Mouse (Mus musculus) forebrain, embryonic 14.5 days (tissue): Measurements from ENCODE around the gene Vsig10l. TPM values are rescaled to one million over a fixed set of nuclear protein-coding genes. Genes with fewer than 3 reads are reported as not detected.

ENCODE experiments used
- ATAC-seq: fragments of 200-750 bp; cut with Nextera tagmentation; 2 replicates; pipeline ENCODE4 v1.8.0; 2017; ENCODE audit warnings: mild to moderate bottlenecking, moderate library complexity
- DNase-seq: peaks from one replicate; pipeline ENCODE4 v3.0.0-alpha.2; 2015; ENCODE audit warnings: low spot score
- H3K27ac ChIP-seq: fragments of 300-500 bp; sonication (generic); 2 replicates; pipeline ENCODE4 v1.5.1; 2014; ENCODE audit warnings: low read depth, mild to moderate bottlenecking, control low read depth, low read length, moderate library complexity
- H3K27me3 ChIP-seq: fragments of 300-500 bp; sonication (generic); replicated peaks from 2 replicates; pipeline ENCODE4 v1.6.1; 2014; ENCODE audit warnings: low read length, control low read depth, mixed read lengths; ENCODE audit not compliant: control insufficient read depth, insufficient read depth
- H3K36me3 ChIP-seq: fragments of 300-500 bp; sonication (generic); 2 replicates; pipeline ENCODE4 v1.6.1; 2014; ENCODE audit warnings: low read length, control low read depth; ENCODE audit not compliant: control insufficient read depth, insufficient read depth
- H3K4me1 ChIP-seq: fragments of 300-500 bp; sonication (generic); 2 replicates; pipeline ENCODE4 v1.6.1; 2014; ENCODE audit warnings: antibody characterized with exemption, low read length, control low read depth; ENCODE audit not compliant: control insufficient read depth, insufficient read depth
- H3K4me2 ChIP-seq: fragments of 300-500 bp; sonication (generic); 2 replicates; pipeline ENCODE4 v1.6.1; 2014; ENCODE audit warnings: mild to moderate bottlenecking, control low read depth, low read length
- H3K4me3 ChIP-seq: fragments of 300-500 bp; sonication (generic); 2 replicates; pipeline ENCODE4 v1.5.1; 2014; ENCODE audit warnings: low read depth, low read length, control low read depth
- H3K9ac ChIP-seq: fragments of 300-500 bp; sonication (generic); 2 replicates; pipeline ENCODE4 v1.6.1; 2014; ENCODE audit warnings: mild to moderate bottlenecking, low read length, control low read depth, moderate library complexity
- H3K9me3 ChIP-seq: fragments of 300-500 bp; sonication (generic); replicated peaks from 2 replicates; pipeline ENCODE4 v1.6.1; 2016; ENCODE audit warnings: low read length, control low read depth, mixed read lengths; ENCODE audit not compliant: control insufficient read depth
- WGBS: fragments of 180-500 bp; shearing (Covaris S2); extraction: QIAGEN DNeasy Blood & Tissue Kit; methylation state at CpG from one replicate; pipeline ENCODE4 v1.1.7; 2014; 5-methylcytosine and 5-hydroxymethylcytosine counted together
- polyA plus RNA-seq: library from polyadenylated mRNA; unstranded; fragments of >200 nt; fragmentation: Nextera tagmentation; extraction: Ambion mirVana; gene quantifications from 2 replicates; pipeline ENCODE4 v1.2.1, GENCODE M21; 2014

Vsig10l gene
- polyA plus RNA-seq, 1 experiment from 2014 or later, result 3.2 TPM

DNA sequence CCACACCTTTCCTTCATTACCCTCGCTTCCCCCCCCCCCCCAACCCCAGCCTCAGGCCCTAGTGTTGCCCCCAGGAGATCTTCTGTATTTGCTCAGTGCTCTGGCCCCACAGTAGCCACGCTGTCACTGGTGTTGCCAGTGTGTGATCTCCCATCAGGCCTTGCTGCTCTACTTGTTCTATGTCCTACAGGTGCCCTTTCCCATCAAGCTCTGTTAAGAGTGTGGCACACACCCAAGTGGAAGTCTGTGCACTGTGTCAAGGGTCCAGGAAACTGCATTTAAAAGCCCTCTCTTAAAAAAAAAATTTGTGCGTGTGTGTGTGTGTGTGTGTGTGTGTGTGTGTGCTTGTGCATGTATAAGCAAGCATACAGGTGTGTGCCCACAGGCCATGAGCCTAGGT, 14.7 kb upstream of the Vsig10l start:
- H3K27ac ChIP-seq, result no peak overlapping the region
- WGBS, result 95% methylated on average over 2 of the region's 3 CpGs
- no peak overlapping the region for H3K9ac ChIP-seq

DNA sequence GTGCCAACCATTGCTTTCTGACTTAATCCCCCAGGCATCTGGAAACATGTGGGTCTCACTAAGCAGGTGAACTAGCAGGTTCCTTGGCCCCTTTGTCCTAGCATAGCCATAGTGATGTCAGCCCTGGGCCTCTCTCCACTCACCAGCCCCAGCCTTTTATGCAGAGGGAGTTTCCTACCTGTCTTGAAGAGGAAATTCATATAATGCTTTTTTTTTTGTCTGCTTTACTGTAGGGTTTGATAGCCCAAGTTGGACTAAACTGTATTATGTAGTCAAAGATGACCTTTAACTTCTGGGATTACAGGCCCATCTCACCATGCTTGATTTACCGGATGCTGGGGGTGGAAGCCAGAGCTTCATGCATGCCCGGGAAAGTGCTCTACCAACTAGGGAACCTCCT, 13.1 kb upstream of the Vsig10l start:
- no peak for DNase-seq
- 0 out of 2 replicates have a peak, but pooled peaks cover 2% of the 10 kb centered on the region for H3K4me1 ChIP-seq
- WGBS, result 98% methylated on average over 2 of the region's 2 CpGs
- no peak overlapping the region for H3K9ac ChIP-seq
- H3K4me3 ChIP-seq, result no peak overlapping the region
- no peak for ATAC-seq
- peaks cover 24% of the 10 kb centered on the region for H3K36me3 ChIP-seq
- no peaks in the 10 kb centered on the region for H3K27me3 ChIP-seq
- H3K9me3 ChIP-seq, result no peaks in the 10 kb centered on the region
- H3K27ac ChIP-seq, result no peak overlapping the region
- H3K4me2 ChIP-seq, result no peak overlapping the region

More for the DNA sequence above, 14.7 kb upstream of the Vsig10l start:
- ATAC-seq (no peak), DNase-seq (no peak)
- H3K4me1 ChIP-seq, result peaks cover 9% of the 10 kb centered on the region; the same call in 1 of the 2 replicates
- no peak overlapping the region for H3K4me3 ChIP-seq
- no peak overlapping the region for H3K4me2 ChIP-seq
- no peaks in the 10 kb centered on the region for H3K27me3 ChIP-seq
- H3K9me3 ChIP-seq, result no peaks in the 10 kb centered on the region
- peaks cover 10% of the 10 kb centered on the region; the same call in 1 of the 2 replicates for H3K36me3 ChIP-seq

DNA sequence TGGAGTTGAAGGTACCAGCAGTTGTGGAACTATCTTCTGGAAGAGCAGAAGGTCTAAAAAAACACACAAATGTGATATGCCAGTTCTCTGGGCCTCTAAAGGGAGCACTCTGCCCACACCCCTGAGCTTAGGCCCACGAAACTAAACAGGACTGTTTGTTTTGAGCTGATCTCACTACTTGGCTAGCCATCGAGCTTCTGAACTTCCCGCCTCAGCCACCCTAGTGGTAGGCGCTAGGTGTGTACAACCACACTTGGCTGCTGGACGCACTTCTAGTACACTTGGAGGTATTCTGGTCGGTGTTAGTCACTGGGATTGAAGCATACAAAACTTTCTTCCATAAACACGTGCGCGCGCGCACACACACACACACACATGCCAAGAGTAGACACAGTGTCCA, 11.2 kb upstream of the Vsig10l start:
- 93% methylated on average over 11 of the region's 11 CpGs for WGBS
- Histone ChIP-seq H3K9ac (no peak overlapping the region), H3K36me3 (peaks cover 35% of the 10 kb centered on the region), H3K27me3 (no peaks in the 10 kb centered on the region), H3K9me3 (no peaks in the 10 kb centered on the region), H3K4me3 (no peak overlapping the region), H3K27ac (no peak overlapping the region), H3K4me1 (no peaks in the 10 kb centered on the region), H3K4me2 (no peak overlapping the region)
- DNase-seq (no peak), ATAC-seq (no peak)

DNA sequence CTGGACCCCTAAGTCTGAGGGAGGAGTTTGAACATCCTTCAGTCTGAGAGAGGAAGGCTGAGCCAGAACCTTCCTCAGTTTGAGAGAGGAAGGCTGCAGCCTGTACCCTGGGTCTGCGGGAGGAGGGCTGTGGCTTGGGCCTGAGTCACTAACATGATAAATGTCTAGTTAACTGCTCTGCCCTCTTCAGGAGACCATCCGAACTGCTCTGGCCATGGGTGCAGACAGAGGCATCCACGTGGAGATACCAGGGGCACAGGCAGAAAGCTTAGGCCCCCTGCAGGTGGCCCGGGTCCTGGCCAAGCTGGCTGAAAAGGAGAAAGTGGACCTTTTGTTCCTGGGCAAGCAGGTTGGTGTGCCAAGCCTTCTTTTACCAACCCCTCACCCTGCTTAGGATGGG, 10.3 kb upstream of the Vsig10l start:
- H3K27me3 ChIP-seq, result no peaks in the 10 kb centered on the region
- no peak overlapping the region for H3K27ac ChIP-seq
- H3K4me3 ChIP-seq, result no peak overlapping the region
- 46% methylated on average over 4 of the region's 4 CpGs for WGBS
- peaks cover 40% of the 10 kb centered on the region for H3K36me3 ChIP-seq
- H3K9me3 ChIP-seq, result no peaks in the 10 kb centered on the region
- no peak overlapping the region for H3K9ac ChIP-seq
- no peak overlapping the region for H3K4me2 ChIP-seq
- no peaks in the 10 kb centered on the region for H3K4me1 ChIP-seq
- ATAC-seq (no peak), DNase-seq (no peak)

DNA sequence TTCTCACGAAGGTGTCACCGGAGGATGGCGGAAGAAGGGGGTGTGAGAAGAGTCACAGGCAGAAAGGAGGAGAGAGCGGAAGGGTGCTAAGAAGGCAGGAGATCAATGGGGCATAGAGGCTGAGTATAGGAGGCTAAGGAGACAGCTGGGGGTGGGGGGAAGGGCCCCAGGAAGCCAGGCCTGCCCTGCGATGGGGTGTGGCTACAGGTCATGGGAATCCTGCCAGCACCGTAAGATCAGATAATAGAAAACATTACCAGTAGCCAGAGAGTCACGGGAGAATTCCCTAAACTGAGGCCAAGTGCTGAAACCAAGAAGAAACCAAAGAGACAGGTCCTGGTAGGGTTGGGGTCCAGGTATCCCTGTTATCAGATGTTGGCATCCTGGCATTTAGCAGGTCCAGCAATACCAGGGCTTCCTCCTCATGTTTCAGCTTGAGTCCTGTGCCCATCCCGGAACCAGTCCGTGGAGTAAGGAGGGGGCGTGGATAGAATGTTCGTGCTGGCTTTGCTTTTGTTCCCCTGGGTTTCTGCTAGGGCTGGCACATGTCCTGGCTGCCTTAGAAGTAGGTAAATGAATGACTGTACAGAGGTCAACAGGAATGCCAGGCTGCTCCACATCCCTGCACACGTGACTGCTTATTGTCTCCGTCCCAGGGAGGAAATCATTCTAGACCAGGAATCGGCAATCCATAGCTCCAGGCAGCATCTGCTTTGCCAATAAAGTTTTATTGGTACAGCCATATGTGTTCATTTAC, 9.2 kb upstream of the Vsig10l start:
- H3K4me3 ChIP-seq, result no peak overlapping the region
- no peaks in the 10 kb centered on the region for H3K9me3 ChIP-seq
- H3K9ac ChIP-seq, result no peak overlapping the region
- ATAC-seq (no peak), DNase-seq (no peak)
- H3K36me3 ChIP-seq, result peaks cover 40% of the 10 kb centered on the region
- WGBS, result 90% methylated on average over 14 of the region's 14 CpGs
- no peak overlapping the region for H3K27ac ChIP-seq
- no peak overlapping the region for H3K4me2 ChIP-seq
- H3K4me1 ChIP-seq, result no peaks in the 10 kb centered on the region
- no peaks in the 10 kb centered on the region for H3K27me3 ChIP-seq

DNA sequence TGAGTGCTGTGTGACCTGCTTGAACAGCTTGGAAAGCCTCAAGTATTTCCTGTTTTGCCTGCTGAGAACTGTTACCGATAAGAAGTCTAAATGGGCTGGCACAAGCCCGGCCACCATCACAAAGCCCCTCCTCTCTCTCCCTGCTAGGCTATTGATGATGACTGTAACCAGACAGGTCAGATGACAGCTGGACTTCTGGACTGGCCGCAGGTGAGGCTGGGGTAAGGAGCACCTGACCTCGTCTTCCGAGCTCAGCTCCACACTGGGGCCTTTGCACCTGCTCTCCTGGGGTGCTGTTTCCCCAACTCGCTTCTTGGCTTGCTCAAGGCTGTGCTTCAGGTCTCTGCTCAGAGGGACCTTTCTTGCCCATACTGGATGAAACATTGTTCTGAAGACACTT, 8.6 kb upstream of the Vsig10l start:
- ATAC-seq (no peak), DNase-seq (no peak)
- Histone ChIP-seq H3K4me3 (no peak overlapping the region), H3K36me3 (peaks cover 40% of the 10 kb centered on the region), H3K9me3 (no peaks in the 10 kb centered on the region), H3K9ac (no peak overlapping the region), H3K4me2 (no peak overlapping the region), H3K27me3 (no peaks in the 10 kb centered on the region), H3K27ac (no peak overlapping the region), H3K4me1 (no peaks in the 10 kb centered on the region)
- 93% methylated on average over 6 of the region's 6 CpGs for WGBS

DNA sequence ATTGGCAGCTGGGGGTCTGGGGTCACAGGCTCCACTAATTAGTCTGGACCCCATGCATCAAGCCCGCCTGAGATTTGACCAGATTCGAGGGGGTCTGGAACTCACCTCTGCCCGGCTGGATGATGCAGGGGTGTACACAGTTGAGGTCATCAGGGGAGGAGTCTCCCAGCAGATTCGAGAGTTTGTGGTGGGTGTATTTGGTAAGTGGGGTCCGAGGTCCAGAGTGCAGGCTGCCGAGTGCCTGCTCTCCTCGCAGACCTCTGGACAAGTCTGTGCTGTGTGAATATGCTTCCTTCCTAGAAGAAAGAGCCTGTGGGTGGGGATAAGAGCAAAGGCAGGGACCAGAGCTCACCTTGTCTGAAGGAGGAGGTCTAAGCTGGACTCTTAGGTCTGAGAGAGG, 1.0 kb downstream of the Vsig10l start:
- Histone ChIP-seq H3K9ac (no peak overlapping the region), H3K36me3 (no peaks in the 10 kb centered on the region), H3K4me3 (no peak overlapping the region), H3K4me1 (no peaks in the 10 kb centered on the region; the same call in 1 of the 2 replicates), H3K27ac (no peak overlapping the region), H3K27me3 (peaks cover 9% of the 10 kb centered on the region), H3K9me3 (no peaks in the 10 kb centered on the region), H3K4me2 (no peak overlapping the region)
- 81% methylated on average over 7 of the region's 7 CpGs for WGBS
- ATAC-seq, result no peak
- DNase-seq, result no peak

DNA sequence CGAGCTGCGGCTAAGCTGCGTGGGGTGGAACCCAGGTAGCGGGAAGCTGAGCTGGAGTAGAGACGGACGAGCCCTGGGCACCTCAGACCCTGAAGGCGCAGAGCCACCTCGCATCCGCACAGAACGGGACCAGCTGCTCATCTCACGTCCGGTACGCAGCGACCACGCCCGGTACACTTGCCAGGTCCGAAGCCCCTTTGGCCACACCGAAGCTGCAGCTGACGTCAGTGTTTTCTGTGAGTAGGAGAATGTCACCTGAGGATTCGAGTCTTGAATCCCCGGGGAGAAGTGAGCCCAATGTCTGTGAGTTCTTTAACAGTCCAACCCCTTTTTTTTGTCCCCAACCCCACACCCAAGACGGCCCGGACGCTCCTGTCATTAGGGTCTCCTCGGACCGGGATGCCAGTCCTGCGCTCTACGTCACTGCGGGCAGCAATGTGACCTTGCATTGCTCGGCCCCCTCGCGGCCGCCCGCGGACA, 2.0 kb downstream of the Vsig10l start:
- WGBS, result 10% methylated on average over 35 of the region's 35 CpGs
- peak overlapping the region; percentile 51 for H3K9ac ChIP-seq
- peak; percentile 8 for ATAC-seq

DNA sequence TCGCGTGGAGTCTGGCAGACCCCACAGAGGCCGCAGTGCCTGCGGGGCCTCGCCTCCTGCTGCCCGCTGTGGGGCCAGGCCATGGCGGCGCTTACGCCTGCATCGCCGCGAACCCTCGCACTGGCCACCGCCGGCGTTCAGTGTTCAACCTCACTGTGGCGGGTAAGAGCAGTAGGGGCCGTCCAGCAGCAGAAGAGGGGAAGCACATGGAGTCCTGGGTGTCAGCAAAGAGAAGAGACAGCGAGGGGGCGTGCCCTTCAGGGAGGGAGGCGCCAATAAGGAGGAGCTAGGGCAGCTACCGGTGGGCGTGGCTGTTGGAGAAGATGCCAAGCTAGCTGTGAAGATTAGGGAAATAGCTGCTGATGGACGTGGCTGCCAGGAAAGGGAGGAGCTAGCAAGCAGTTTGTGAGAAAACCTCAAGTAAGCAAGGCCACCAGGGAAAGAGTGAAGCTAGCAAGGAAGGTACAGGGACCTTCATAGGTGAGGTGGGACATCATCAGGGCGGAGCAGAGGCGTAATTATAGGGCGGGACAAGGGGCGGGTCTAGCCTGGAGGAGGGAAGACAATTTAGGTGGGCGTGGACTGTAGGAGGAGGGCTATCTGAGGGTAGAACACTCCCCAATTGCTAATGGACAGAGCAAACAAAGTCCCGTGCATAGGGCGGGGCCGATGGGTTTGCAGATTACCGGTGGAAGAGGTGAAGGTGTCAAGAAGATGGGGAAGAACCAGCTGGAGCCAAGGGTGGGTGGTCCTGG, 2.6 kb downstream of the Vsig10l start:
- H3K4me3 ChIP-seq, result peak overlapping the region; percentile 36
- no peak overlapping the region for H3K27ac ChIP-seq
- 1% methylated on average over 33 of the region's 33 CpGs for WGBS
- H3K4me1 ChIP-seq, result no peaks in the 10 kb centered on the region; the same call in 1 of the 2 replicates
- DNase-seq, result peak; percentile 92
- peaks cover 9% of the 10 kb centered on the region for H3K27me3 ChIP-seq
- ATAC-seq, result peak; percentile 79
- no peaks in the 10 kb centered on the region for H3K36me3 ChIP-seq
- H3K4me2 ChIP-seq, result peak overlapping the region; percentile 73
- peak overlapping the region; percentile 51 for H3K9ac ChIP-seq
- no peaks in the 10 kb centered on the region for H3K9me3 ChIP-seq

More for the DNA sequence above, 2.0 kb downstream of the Vsig10l start:
- H3K27ac ChIP-seq, result no peak overlapping the region
- peak; percentile 50 for DNase-seq
- H3K4me2 ChIP-seq, result peak overlapping the region; percentile 73
- no peaks in the 10 kb centered on the region for H3K36me3 ChIP-seq
- peak overlapping the region; percentile 36 for H3K4me3 ChIP-seq
- peaks cover 9% of the 10 kb centered on the region for H3K27me3 ChIP-seq
- no peaks in the 10 kb centered on the region; the same call in 1 of the 2 replicates for H3K4me1 ChIP-seq
- no peaks in the 10 kb centered on the region for H3K9me3 ChIP-seq
